Mouse (Mus musculus): Measurements from ENCODE around the gene Macrod2.

- TF ChIP-seq GATA1 (IDR thresholded peaks at IDR 0.05; ENCODE audit: borderline replicate concordance, low read length) (no peak), FLI1 (IDR thresholded peaks at IDR 0.05; ENCODE audit: low read length) (no peak)
Measured at GRCm38 (mm10) chr2:141180656-141181055, 785.5 kb downstream of the Macrod2 start.

Measured in megakaryocyte, embryonic 14.5 days (primary cell).